Mouse (Mus musculus): ENCODE results near the gene Zer1. TPM values are rescaled to one million over a fixed set of nuclear protein-coding genes. Genes with fewer than 3 reads are reported as not detected.
"Not testable (repeated sequence)": the region's sequence is repeated elsewhere in the genome, so short reads cannot be mapped to it uniquely, and the experiment has no call there.

Zer1 gene
- polyA plus RNA-seq, 1 experiment from 2014 or later: 11.6 TPM

- no peak overlapping the region for H3K9ac ChIP-seq
- WGBS: 94% methylated on average over 4 of the region's 4 CpGs
- no peak overlapping the region for H3K4me2 ChIP-seq (replicated peaks)
- no peak for ATAC-seq (ENCODE audit: insufficient number of reproducible peaks, insufficient read depth, low FRiP score, low TSS enrichment)
- no peaks in the 10 kb centered on the region for H3K9me3 ChIP-seq
- no peaks in the 10 kb centered on the region for H3K4me1 ChIP-seq
- no peak overlapping the region for H3K4me3 ChIP-seq
- H3K36me3 ChIP-seq: peaks cover 88% of the 10 kb centered on the region
- no peak overlapping the region for H3K27ac ChIP-seq
- H3K27me3 ChIP-seq: no peaks in the 10 kb centered on the region
Measured at GRCm38 (mm10) chr2:30144436-30144835, 20.1 kb upstream of the Zer1 start.

- ATAC-seq (ENCODE audit: insufficient number of reproducible peaks, insufficient read depth, low FRiP score, low TSS enrichment); H3K4me2 ChIP-seq (replicated peaks); H3K4me1 ChIP-seq; H3K9ac ChIP-seq; H3K27me3 ChIP-seq; H3K27ac ChIP-seq; H3K4me3 ChIP-seq; H3K9me3 ChIP-seq: not testable (repeated sequence)
- WGBS: 98% methylated on average over 4 of the region's 4 CpGs
- peaks cover 74% of the 10 kb centered on the region for H3K36me3 ChIP-seq
Measured at GRCm38 (mm10) chr2:30140021-30140420, 15.6 kb upstream of the Zer1 start.

DNA sequence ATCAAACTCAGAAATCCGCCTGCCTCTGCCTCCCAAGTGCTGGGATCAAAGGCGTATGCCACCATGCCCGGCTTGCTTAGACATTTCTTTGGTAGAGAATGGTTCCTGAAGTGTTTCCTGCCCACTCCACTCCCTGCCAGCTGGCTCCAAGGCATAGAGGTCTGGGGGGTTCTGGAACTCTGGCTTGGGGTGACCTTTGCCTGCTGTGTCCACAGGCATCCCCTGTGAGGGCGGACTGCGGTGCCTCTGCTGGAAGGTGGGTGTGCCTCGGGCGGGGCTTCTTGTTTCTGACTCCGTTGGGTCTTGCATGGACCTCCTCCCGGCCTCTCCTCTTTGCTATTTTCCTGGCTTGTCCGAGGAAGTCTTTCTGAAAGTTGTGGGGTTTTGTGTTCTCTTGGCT is 12.1 kb upstream of the Zer1 start:
- ATAC-seq (ENCODE audit: insufficient number of reproducible peaks, insufficient read depth, low FRiP score, low TSS enrichment): no peak
- H3K4me3 ChIP-seq: no peak overlapping the region
- whole genome bisulfite sequencing: 91% methylated on average over 10 of the region's 10 CpGs
- no peaks in the 10 kb centered on the region for H3K27me3 ChIP-seq
- no peak overlapping the region for H3K27ac ChIP-seq
- no peak overlapping the region for H3K9ac ChIP-seq
- peaks cover 20% of the 10 kb centered on the region for H3K4me1 ChIP-seq
- H3K36me3 ChIP-seq: peaks cover 39% of the 10 kb centered on the region
- H3K9me3 ChIP-seq: no peaks in the 10 kb centered on the region
- no peak overlapping the region for H3K4me2 ChIP-seq (replicated peaks)

GRCm38 (mm10) chr2:30134928-30135620 is 10.7 kb upstream of the Zer1 start:
- no peak overlapping the region for H3K27ac ChIP-seq
- H3K9ac ChIP-seq: peak overlapping the region; percentile 86

GRCm38 (mm10) chr2:30134378-30134711 is 10.0 kb upstream of the Zer1 start:
- Histone ChIP-seq H3K9ac (peak overlapping the region; percentile 86), H3K36me3 (peaks cover 23% of the 10 kb centered on the region), H3K27ac (peak overlapping the region; percentile 81), H3K4me3 (peak overlapping the region; percentile 87), H3K27me3 (no peaks in the 10 kb centered on the region), H3K4me2 (replicated peaks) (peak overlapping the region; percentile 95), H3K9me3 (no peaks in the 10 kb centered on the region), H3K4me1 (peaks cover 20% of the 10 kb centered on the region)
- 21% methylated on average over 6 of the region's 6 CpGs for WGBS
- ATAC-seq (ENCODE audit: insufficient number of reproducible peaks, insufficient read depth, low FRiP score, low TSS enrichment): peak; percentile 12; the same call in 1 of the 2 replicates

More at GRCm38 (mm10) chr2:30134928-30135620, 10.7 kb upstream of the Zer1 start:
- Histone ChIP-seq H3K4me1 (peaks cover 20% of the 10 kb centered on the region), H3K27me3 (no peaks in the 10 kb centered on the region), H3K9me3 (no peaks in the 10 kb centered on the region), H3K4me3 (peak overlapping the region; percentile 87), H3K4me2 (replicated peaks) (peak overlapping the region; percentile 95), H3K36me3 (peaks cover 25% of the 10 kb centered on the region)
- 72% methylated on average over 10 of the region's 10 CpGs for WGBS
- ATAC-seq (ENCODE audit: insufficient number of reproducible peaks, insufficient read depth, low FRiP score, low TSS enrichment): no peak

DNA sequence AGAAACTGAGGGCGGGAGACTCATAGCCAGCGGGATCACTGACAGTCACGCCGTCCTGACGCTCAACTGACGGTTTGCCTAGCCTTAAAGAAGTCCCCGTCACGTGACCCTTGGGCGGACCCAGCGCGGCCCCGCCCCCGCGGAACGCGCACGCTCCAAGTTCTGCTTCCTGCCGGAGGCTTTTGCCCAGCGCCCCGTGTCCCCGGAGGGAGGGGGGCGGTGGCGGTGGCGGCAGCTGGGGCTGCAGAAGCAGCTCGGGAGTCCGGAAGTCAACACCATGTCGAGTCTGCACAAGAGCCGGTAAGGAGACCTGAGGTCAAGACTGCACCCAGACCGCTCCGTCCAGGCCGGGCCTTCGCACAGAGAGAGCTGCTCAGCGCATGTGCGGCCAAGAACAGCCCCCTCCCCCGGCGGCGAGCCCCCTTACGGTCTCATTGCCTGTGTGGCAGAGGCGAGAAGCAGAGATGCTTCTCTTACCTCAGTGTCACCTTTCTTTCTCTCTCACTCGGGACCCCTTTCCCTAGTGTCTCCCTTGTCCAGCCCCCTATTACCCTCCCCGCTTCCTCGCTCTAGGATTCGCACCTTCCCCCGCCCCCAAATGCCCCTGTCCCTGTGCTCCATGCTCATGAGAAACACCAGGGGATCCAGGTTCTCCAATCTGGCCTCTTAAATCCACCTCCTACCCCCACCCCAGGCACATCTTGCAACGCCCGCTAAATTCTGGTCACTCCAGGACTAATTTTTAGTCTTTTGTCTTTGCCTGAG is 9.4 kb upstream of the Zer1 start, which contains the start of gene Tbc1d13:
Gene Tbc1d13, plus strand, starts transcription at position 134 of the 765 bp plus-strand sequence.
- Histone ChIP-seq H3K27ac (peak within 1 kb of the TSS; percentile 81), H3K36me3 (peaks cover 23% of the 10 kb centered on the region), H3K4me3 (peak within 1 kb of the TSS; percentile 87), H3K4me2 (replicated peaks) (peak within 1 kb of the TSS; percentile 95), H3K9me3 (no peaks in the 10 kb centered on the region), H3K4me1 (peaks cover 20% of the 10 kb centered on the region), H3K9ac (peak within 1 kb of the TSS; percentile 86), H3K27me3 (no peaks in the 10 kb centered on the region)
- WGBS: under 1% methylated on average over 46 of the region's 46 CpGs
- ATAC-seq (ENCODE audit: insufficient number of reproducible peaks, insufficient read depth, low FRiP score, low TSS enrichment): peak; percentile 75

DNA sequence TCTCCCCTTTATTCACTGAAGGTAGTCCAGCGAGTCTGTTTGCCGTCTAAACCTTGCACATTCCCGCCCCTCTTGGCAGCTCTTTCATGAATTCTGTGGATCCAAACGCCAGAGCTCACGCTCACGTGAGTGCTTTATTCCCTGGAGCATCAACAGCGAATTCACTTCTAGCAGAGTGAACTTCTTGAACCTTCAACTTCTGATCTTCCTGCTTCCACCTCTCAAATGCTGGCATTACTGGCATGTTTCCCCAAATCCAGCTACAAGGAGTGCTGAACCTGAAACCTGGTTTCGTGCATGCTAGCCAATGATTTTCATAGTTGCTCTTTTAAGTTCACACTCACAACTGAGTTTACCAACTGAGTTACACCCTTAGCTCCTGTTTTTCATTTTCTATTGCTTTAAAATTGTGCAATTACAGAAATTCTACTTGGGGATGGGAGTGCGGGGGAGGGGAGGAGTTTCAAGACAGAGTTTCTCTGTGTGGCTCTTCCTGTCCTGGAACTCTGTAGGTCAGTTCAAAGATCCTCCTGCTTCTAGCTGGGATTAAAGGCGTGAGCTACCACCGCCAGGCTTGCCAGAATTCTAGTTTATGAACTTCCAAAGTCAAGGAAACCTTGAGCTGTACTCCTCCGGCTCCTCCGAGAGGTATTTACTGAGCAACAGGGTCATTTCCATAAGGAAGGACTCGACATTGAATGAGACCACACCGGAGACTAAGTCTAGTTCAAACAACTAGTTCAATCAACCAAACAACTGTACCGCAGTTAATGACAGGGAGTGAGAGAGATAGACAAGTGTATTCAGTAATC is 8.6 kb upstream of the Zer1 start:
- Histone ChIP-seq H3K4me2 (replicated peaks) (peak overlapping the region; percentile 95), H3K9ac (peak overlapping the region; percentile 86), H3K27me3 (no peaks in the 10 kb centered on the region), H3K36me3 (peaks cover 23% of the 10 kb centered on the region), H3K27ac (peak overlapping the region; percentile 81), H3K4me1 (peaks cover 20% of the 10 kb centered on the region), H3K9me3 (no peaks in the 10 kb centered on the region), H3K4me3 (peak overlapping the region; percentile 87)
- no peak for ATAC-seq (ENCODE audit: insufficient number of reproducible peaks, insufficient read depth, low FRiP score, low TSS enrichment)
- 13% methylated on average over 16 of the region's 16 CpGs for WGBS

DNA sequence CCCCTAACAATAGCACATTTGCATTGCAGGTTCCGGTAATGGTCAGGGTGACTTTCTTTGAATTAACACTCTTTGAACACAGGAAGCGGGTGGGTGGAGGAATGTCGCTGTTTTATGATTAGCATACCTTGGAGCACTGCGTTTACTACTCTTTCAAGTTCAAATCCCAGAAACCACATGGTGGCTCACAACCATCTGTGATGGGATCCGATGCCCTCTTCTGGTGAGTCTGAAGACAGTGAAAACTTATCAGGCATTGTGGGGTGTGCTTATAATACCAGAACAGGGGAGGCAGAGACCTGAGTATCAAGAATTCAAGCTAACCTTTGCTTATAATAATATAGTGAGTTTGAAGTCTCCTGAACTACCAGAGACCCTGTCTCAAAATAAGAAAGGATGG is 6.9 kb upstream of the Zer1 start:
- H3K9ac ChIP-seq; H3K4me3 ChIP-seq; H3K27ac ChIP-seq; ATAC-seq (ENCODE audit: insufficient number of reproducible peaks, insufficient read depth, low FRiP score, low TSS enrichment); H3K9me3 ChIP-seq; H3K4me2 ChIP-seq (replicated peaks); H3K36me3 ChIP-seq; H3K27me3 ChIP-seq: not testable (repeated sequence)
- H3K4me1 ChIP-seq: peaks cover 20% of the 10 kb centered on the region
- 71% methylated on average over 5 of the region's 5 CpGs for WGBS

DNA sequence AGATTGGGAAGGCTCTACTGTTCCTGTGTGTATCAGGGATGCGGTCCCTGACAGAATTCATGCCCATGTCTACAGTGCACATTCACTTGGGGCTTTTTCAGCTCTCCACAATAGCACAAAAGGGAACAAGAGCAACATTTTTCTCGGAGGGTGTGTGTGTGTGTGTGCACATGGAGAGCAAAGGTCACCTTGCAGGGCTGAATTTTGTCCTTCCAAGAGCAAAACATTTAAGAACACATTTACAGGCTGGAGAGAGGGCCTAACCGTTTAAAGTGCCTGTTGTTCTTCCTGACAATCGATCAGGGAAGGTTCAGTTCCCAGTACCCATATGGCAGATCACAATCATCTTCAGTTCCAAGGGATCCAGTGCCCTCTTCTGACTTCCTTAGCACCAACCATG is 5.8 kb upstream of the Zer1 start:
- no peaks in the 10 kb centered on the region for H3K9me3 ChIP-seq
- H3K9ac ChIP-seq: no peak overlapping the region
- ATAC-seq (ENCODE audit: insufficient number of reproducible peaks, insufficient read depth, low FRiP score, low TSS enrichment): no peak
- H3K27ac ChIP-seq: no peak overlapping the region
- H3K4me1 ChIP-seq: peaks cover 22% of the 10 kb centered on the region
- H3K4me2 ChIP-seq (replicated peaks): no peak overlapping the region
- no peak overlapping the region for H3K4me3 ChIP-seq
- H3K36me3 ChIP-seq: peaks cover under 1% of the 10 kb centered on the region; the same call in 1 of the 2 replicates
- 79% methylated on average over 4 of the region's 4 CpGs for WGBS
- H3K27me3 ChIP-seq: no peaks in the 10 kb centered on the region

DNA sequence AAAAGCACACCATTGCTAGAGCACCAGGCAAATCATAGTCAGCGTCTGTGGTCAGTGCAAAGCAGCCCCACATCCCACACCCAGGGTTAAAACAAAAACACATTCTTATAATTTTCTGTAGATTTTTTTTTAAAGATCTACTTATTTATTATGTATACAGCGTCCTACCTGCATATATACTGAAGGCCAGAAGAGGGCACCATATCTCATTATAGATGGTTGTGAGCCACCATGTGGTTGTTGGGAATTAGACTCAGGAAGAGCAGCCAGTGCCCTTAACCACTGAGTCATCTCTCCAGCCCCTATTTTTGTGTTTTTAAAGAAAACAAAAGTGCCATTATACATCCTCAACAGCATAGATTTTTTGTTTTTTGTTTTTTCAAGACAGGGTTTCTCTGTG is 4.4 kb upstream of the Zer1 start:
- H3K9me3 ChIP-seq: no peaks in the 10 kb centered on the region
- WGBS: 30% methylated on average over 2 of the region's 2 CpGs
- H3K4me2 ChIP-seq (replicated peaks): no peak overlapping the region
- H3K4me1 ChIP-seq: peaks cover 14% of the 10 kb centered on the region
- no peak for ATAC-seq (ENCODE audit: insufficient number of reproducible peaks, insufficient read depth, low FRiP score, low TSS enrichment)
- no peak overlapping the region for H3K4me3 ChIP-seq
- H3K27me3 ChIP-seq: no peaks in the 10 kb centered on the region
- H3K9ac ChIP-seq: no peak overlapping the region
- no peak overlapping the region for H3K27ac ChIP-seq
- no peaks in the 10 kb centered on the region for H3K36me3 ChIP-seq

- no peaks in the 10 kb centered on the region for H3K27me3 ChIP-seq
- no peaks in the 10 kb centered on the region for H3K9me3 ChIP-seq
- ATAC-seq (ENCODE audit: insufficient number of reproducible peaks, insufficient read depth, low FRiP score, low TSS enrichment): peak; percentile 80
- H3K27ac ChIP-seq: peak overlapping the region; percentile 82
- WGBS: 1% methylated on average over 40 of the region's 44 CpGs
- H3K4me3 ChIP-seq: peak overlapping the region; percentile 79
- peak overlapping the region; percentile 87 for H3K9ac ChIP-seq
- peak overlapping the region; percentile 89 for H3K4me2 ChIP-seq (replicated peaks)
- 0 out of 2 replicates have a peak, but pooled peaks cover 8% of the 10 kb centered on the region for H3K36me3 ChIP-seq
- H3K4me1 ChIP-seq: peaks cover 20% of the 10 kb centered on the region
Measured at GRCm38 (mm10) chr2:30123729-30124471, 485 bp downstream of the Zer1 start.

Measured in embryonic facial prominence, embryonic 12.5 days (tissue).